Mouse (Mus musculus): ENCODE measurements around the gene Tirap.

DNA sequence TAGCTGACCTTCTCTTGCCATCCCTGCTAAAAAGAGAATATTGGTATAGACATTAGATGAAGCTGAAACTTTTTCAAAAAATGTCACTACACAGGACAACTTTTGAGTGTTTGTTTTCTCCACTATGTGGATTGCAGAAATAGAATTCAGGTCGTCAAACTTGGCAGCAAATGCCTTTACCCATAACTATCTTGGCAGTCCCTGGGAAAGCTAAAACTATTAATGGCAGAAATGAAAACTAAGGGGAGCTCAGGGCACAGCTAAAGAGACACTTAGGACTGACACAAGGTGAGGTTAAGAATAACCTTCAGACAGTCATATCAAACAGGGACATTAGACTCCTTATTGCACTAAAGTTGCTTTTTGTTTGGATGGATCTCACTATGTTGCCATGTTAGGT, 17.9 kb upstream of the Tirap start:
- TF ChIP-seq EP300 (IDR thresholded peaks at IDR 0.05; ENCODE audit: low read depth), result no peak
- no peak for TF ChIP-seq CTCF (IDR thresholded peaks at IDR 0.05; ENCODE audit: low read depth)

Measured in liver, postnatal 0 days (tissue).